Mouse (Mus musculus) kidney, postnatal 25 days (tissue): ENCODE results near the gene Dapk2.

Experiments
- DNase-seq, 2 experiments: peaks; one replicate each; pipeline ENCODE4 v3.0.0; 2021; ENCODE audit warnings: mixed read lengths in 2 of 2

Dapk2 gene

GRCm38 (mm10) chr9:66157958-66158830 is at the start of gene Dapk2:
Gene Dapk2 (plus strand): TSS chr9:66158223.
- peak; percentile 88 to 91 for DNase-seq

DNA sequence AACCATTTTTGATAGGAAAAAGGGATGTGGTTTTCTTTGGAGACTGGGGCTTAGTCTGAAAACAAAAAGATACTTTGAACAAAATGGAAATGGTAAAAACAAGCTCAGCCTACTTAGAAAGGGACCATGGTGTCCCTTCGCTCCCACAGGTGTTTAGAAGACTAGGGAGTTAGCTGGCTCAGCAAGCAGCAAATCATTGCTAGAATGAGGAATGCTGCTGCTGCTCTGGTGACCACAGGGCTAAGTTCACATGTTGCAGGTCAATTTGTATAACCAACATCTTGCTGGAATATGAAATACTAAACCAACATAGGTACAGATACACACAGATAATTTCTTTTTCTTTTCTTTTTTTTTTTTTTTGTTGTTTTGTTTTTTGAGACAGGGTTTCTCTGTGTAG is 48.4 kb upstream of the Dapk2 start:
- peak; percentile 54 to 76 for DNase-seq

DNA sequence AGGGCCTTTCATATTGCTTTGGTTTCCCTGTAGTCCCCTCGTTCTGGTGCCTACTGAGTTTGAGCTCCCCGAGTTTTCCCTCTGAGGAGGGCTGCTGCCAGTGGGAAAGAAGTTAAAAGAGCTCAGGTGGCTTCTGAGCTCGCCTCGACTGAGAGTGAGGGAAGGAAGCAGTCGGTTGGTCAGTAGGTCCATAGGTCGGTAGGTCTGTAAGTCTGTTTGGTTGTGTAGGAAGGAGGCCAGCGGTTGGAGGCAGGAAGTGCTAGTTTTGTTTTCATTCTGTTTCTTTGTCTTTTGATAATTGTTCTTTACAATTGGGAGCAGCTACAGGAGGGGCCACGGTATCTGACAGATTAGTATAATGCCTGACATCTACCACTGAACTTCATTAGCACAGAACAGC is 47.9 kb upstream of the Dapk2 start:
- DNase-seq = peak in 1 of 2 experiments; percentile 29

GRCm38 (mm10) chr9:66110611-66111379 is 47.2 kb upstream of the Dapk2 start:
- peak; percentile 45 to 69 for DNase-seq

DNA sequence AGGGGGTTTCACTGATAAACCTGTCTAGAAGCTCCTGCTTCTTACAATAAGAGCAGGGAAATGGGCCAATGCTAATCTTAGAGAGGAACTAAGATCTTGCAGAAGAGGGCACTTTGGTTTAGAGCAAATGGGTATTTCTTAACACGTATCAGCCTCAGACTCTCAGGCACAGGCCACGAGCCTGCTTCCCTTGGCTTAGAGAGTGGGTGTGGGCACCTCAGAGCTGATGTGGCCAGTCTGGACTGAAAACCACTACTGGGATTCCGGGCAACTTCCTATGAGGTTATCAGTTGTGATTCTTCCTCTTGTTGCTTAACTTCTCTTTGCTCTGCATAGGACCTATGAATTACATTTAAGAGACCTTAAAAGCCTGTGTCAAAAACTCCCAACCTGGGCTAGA is 43.7 kb upstream of the Dapk2 start:
- DNase-seq = no peak

- DNase-seq = peak; percentile 21 to 45
Measured at GRCm38 (mm10) chr9:66116890-66117289, 41.1 kb upstream of the Dapk2 start.

GRCm38 (mm10) chr9:66119498-66119897 is 38.5 kb upstream of the Dapk2 start:
- DNase-seq = no peak

GRCm38 (mm10) chr9:66120106-66120505 is 37.9 kb upstream of the Dapk2 start:
- DNase-seq = no peak

DNA sequence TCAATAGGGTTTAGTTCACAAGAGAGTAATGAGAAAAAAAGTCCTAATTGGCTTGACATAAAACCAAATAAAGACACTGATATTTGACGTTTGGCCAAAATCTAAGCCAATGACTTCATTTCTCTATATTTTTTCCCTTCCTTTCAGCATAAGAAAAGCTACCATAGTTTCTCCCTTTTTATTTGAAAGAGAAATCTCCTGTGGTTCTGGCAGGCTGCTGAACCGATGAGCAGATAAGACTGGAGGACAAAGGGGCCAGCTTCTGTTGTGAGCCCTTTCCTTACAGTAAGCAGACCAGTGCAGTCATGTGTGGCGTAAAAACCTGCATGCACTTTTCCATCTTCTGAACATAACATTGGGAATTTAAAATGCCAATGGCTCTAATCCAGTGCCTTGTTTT is 37.1 kb upstream of the Dapk2 start:
- no peak for DNase-seq

GRCm38 (mm10) chr9:66121421-66121820 is 36.6 kb upstream of the Dapk2 start:
- DNase-seq = no peak

DNA sequence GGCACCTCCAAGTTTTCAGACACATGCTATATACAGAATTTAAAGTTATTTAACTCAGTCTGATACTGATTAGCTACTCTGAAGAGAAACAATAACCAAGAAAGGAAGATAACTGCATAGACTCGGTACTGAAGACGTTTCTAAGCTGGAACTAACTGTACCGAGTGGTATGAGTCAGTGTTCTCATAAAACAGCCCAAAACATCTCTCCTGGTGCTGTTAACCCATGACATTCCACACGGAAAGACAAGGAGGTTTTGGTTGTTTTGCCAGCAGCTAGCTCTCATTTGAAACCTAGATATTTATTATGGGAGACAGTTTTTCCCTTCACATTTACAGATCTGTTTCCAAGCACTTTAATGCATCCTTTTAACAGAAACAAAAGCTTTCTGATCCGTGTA is 34.4 kb upstream of the Dapk2 start:
- no peak for DNase-seq

DNA sequence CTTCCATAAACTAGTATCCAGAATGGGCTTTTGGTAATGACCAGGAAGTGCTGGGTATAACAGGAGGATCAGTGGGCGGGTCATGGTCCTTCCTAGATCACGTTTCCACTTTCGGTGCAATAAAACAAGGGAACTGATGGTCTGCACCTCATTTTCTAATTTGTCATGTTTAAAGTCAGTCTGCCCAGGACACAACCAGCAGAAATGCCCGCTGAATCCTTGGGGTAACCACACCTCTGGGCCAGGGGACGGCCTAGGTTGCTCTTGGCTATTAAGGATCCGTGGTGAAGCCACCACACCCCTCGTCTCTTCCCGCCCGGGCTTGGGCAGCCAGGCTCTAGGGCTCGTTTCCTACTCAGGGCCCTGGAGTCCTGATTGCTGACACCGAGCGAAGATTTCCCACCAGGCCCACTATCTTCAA is 33.9 kb upstream of the Dapk2 start:
- peak; percentile 28 to 54 for DNase-seq

DNA sequence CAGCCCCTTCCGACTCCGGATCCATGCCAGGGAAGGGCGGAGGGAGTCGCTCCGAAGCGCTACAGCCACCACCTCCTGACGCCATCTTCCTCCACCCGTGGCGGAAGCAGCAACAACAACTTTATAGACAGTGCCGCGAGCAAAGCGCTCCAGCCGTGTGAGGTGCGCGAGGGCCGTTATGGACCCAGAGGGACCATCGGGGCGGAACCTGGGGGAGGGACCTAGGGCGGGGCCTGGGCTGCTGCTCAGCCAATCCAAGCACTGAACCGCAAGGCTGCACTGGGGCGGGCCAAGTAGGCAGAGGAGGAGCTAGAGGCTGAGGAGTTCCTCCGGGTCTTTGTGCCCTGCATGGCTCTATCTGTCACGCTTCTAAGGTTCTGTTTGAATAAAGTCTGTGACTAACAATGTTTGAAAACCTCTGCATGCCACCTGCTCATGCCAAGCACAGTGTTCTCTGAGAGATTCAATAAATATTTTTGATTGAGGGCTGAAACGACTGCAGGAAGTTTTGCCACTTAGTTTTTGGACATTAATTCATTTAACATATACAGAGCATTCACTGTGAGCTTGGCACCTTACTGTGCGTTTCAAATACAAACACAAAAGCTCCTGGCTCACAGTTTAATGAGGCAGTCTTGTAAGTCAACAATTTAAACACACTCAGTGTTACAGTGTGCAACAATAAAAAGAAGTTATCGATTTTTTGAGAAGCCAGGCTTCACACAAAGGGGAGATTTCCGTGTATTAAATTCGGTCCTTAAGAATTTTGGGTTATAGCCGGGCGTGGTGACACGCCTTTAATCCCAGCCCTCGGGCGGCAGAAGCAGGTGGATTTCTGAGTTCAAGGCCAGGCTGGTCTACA is 33.1 kb upstream of the Dapk2 start:
- peak; percentile 98 to 99 for DNase-seq

- no peak for DNase-seq
Measured at GRCm38 (mm10) chr9:66125543-66126455, 32.2 kb upstream of the Dapk2 start.

DNA sequence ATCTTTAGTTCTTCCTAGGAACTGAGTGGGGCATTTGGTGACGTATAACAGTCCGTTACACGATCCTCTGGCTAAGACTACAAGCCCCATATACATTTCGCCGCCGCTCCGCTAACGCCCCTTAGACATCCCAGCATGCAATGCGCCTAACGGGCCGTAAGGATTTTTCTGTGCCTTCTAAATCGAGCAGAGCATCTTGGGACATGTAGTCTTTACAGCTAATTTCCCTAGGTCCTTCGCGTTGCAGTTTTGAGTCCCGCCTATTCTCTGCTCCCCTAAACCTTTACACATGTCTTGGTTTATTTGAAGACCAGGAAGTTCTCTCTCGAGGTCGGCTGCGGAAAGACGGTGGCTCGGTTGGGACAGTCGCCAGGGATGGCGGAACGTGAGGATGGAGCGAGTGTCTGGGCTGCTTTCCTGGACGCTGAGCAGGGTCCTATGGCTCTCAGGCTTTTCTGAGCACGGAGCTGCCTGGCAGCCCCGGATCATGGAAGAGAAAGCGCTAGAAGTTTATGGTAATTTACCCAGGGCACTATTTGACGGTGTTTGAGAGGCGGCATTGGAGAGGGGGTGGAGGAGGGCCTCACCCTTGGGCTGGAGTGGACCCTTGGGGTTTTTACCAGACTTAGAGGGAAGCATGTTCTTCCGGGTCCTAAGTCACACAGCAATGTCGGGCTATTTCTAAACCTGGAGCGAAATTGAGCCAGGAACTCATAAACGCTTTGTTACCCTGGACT is 31.4 kb upstream of the Dapk2 start, which contains the start of the genes Snx1 and Ciao2a:
Gene Snx1 (minus strand): TSS at position 132 of the 737 bp plus-strand sequence.
Gene Ciao2a (plus strand): TSS at position 156 of the 737 bp plus-strand sequence.
- peak; percentile 96 to 97 for DNase-seq

- no peak for DNase-seq
Measured at GRCm38 (mm10) chr9:66127193-66127546, 30.9 kb upstream of the Dapk2 start.

DNA sequence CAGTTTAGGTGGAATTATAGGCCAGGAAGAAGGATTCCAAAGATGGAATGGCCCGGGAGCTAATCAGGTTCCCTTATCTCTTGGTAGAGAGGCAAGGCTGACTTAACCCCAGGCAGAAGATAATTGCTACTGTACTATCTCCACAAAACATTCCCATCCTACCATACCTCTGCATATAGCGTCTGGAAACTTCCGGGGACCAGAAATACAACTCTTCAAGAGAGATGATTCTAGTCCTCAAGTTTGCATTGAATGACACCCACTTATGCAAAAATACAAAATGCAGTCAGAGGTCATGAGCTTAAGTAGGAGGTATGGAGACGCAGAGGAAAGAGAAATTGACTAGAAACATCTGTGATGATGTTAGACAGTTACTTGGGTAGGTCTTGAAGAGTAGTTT is 30.1 kb upstream of the Dapk2 start:
- no peak for DNase-seq

GRCm38 (mm10) chr9:66131466-66131865 is 26.6 kb upstream of the Dapk2 start:
- no peak for DNase-seq

GRCm38 (mm10) chr9:66135967-66136366 is 22.1 kb upstream of the Dapk2 start:
- peak in 1 of 2 experiments; percentile 27 for DNase-seq

GRCm38 (mm10) chr9:66138193-66138592 is 19.8 kb upstream of the Dapk2 start:
- DNase-seq = no peak

- no peak for DNase-seq
Measured at GRCm38 (mm10) chr9:66142265-66142664, 15.8 kb upstream of the Dapk2 start.
